Mouse (Mus musculus) E14TG2a.4 (cell line): ENCODE results near the gene Osbp2.

Experiments used
- CTCF ChIP-seq: conservative IDR thresholded peaks from 2 replicates; pipeline ENCODE4 v1.5.1; 2014; ENCODE audit warnings: low read length
- NANOG ChIP-seq: IDR thresholded peaks from 2 replicates; pipeline ENCODE4 v1.6.1; 2014; ENCODE audit warnings: borderline replicate concordance, low read length, mixed read lengths

DNA sequence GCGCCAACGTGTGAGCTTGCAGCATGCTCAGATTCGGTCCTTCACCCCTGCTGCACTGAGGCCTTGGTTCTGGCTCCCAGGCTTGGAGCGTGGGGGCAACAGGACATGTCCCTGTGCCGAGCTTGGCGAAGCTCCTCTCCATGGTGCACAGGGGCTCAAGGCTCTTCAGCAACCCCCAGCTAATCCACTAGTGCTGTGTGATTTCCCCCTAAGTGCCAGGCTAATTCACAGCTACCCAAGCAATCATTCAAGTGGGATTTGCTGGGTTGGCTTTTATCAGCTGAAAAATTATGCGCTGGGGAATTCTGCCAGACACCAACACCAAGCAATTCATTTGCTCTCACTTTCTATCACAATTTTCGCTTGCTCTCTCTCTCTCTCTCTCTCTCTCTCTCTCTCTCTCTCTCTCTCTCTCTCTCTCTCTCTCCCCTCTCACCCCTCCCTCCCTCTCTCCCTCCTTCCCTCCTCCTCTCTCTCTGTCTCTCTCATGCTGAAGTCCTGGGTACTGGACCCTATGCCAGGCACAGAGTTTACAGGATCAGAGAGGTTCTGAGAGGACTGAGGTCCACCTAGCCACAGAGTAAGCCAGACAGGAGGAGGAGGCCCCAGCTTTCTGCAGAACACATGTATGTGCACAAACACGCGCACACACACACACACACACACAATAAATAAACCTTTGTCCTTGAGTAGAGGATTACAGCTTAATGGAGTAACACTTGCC, 138.2 kb downstream of the Osbp2 start:
- no peak for TF ChIP-seq CTCF
- no peak for TF ChIP-seq NANOG
